Mouse (Mus musculus) midbrain, embryonic 16.5 days (tissue): Measurements from ENCODE around the gene Pgls. TPM values are rescaled to one million over a fixed set of nuclear protein-coding genes. Genes with fewer than 3 reads are reported as not detected.

ENCODE experiments used
- ATAC-seq: fragments of 200-750 bp; cut with Nextera tagmentation; 2 replicates; pipeline ENCODE4 v1.8.0; 2017; ENCODE audit warnings: moderate TSS enrichment
- H3K27ac ChIP-seq: fragments of 300-500 bp; sonication (generic); 2 replicates; pipeline ENCODE4 v1.5.1; 2014; ENCODE audit warnings: mild to moderate bottlenecking, low read length, mixed read lengths
- H3K27me3 ChIP-seq: fragments of 300-500 bp; sonication (generic); 2 replicates; pipeline ENCODE4 v1.6.1; 2014; ENCODE audit warnings: low read depth, low read length, mixed read lengths; ENCODE audit not compliant: control insufficient read depth, insufficient read depth
- H3K36me3 ChIP-seq: fragments of 300-500 bp; sonication (generic); 2 replicates; pipeline ENCODE4 v1.6.1; 2014; ENCODE audit warnings: mild to moderate bottlenecking, low read length, moderate library complexity, mixed read lengths; ENCODE audit not compliant: control insufficient read depth, insufficient read depth
- H3K4me1 ChIP-seq: fragments of 300-500 bp; sonication (generic); 2 replicates; pipeline ENCODE4 v1.6.1; 2014; ENCODE audit warnings: mild to moderate bottlenecking, low read length, mixed read lengths; ENCODE audit not compliant: control insufficient read depth, insufficient read depth
- H3K4me2 ChIP-seq: fragments of 300-500 bp; sonication (generic); 2 replicates; pipeline ENCODE4 v1.6.1; 2014; ENCODE audit warnings: mild to moderate bottlenecking, low read length, mixed read lengths
- H3K4me3 ChIP-seq: fragments of 300-500 bp; sonication (generic); 2 replicates; pipeline ENCODE4 v1.5.1; 2014; ENCODE audit warnings: low read depth, mild to moderate bottlenecking, low read length, moderate library complexity, mixed read lengths
- H3K9ac ChIP-seq: fragments of 300-500 bp; sonication (generic); 2 replicates; pipeline ENCODE4 v1.6.1; 2014; ENCODE audit warnings: low read depth, low read length, mixed read lengths
- H3K9me3 ChIP-seq: fragments of 300-500 bp; sonication (generic); replicated peaks from 2 replicates; pipeline ENCODE4 v1.6.1; 2014; ENCODE audit warnings: mild to moderate bottlenecking, low read length, mixed read lengths; ENCODE audit not compliant: control insufficient read depth, poor library complexity, severe bottlenecking
- WGBS: fragments of 180-500 bp; shearing (Covaris S2); extraction: QIAGEN DNeasy Blood & Tissue Kit; methylation state at CpG from one replicate; pipeline ENCODE4 v1.1.7; 2014; 5-methylcytosine and 5-hydroxymethylcytosine counted together
- polyA plus RNA-seq: library from polyadenylated mRNA; unstranded; fragments of >200 nt; fragmentation: Nextera tagmentation; extraction: Ambion mirVana; gene quantifications from 2 replicates; pipeline ENCODE4 v1.2.1, GENCODE M21; 2015

Gene Pgls
- polyA plus RNA-seq, 1 experiment from 2014 or later, result 237 TPM

DNA sequence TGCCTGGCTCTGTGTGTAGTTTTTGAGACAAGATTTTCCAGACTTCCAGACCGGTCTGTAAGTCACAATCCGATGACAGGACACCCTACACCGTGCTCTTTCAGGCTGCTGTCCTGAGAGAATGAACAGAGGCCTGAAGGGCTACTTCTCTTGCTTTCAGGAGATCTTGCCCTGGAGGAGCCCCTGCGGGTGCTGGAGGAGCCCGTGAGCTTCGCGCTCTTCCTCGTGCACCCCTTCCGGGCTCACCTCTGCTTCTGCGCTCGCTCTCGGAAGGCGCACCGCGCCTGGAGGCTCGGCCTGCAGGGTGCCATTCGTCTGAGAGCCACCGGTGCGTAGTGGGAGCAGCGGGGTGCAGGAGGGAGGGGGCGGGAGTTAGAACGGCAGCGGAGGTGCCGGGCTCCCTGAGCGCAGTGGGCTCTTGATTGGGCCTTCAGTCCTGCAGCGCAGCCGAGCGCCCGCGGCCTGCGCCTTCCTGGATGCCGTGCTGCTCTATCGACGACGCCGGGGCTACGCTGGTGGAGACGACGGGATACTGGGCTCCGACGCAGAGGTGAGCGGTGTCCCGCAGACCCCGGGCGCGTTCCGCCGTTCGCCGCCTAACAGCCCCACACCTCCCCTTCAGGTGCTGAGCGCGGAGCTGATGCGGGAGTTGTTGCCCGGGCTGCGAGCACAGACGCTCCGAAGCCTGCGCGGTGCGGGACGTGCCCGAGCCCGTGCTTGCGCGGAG lies 10.1 kb downstream of the Pgls start:
- peak; percentile 1; the same call in 1 of the 2 replicates for ATAC-seq
- peaks cover 38% of the 10 kb centered on the region for H3K27me3 ChIP-seq

DNA sequence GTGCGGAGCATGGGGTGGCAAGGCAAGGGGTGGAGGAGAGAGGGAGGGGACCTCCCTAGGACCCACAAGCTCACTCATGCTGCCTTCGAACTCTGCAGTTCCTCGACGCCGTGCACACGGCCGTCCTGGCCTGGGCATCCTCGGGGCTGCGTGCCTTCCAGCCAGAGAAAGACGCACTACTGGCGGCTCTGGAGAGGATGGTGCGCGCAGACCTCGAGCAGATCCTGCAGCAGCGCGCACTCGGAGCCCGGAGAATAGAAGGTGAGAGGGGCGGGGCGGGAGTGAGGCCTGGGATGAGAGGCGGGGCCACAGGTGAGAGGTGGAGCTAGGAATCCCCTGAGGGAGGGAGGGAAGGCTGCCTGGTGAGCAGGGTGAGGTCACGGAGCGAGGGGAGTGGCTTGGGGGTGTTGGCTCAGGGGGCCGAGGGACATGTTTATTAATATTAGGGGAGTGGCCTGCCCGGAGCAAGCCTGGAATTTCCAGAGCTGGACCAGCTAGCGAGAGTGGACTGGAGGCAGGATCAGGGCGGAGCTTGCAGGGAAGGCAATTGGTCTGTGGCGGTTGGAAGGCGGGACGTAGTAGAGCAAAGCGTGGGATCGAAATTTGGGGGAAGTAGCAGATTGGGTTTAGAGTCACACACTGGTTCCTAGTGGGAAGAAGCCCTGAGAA lies 10.8 kb downstream of the Pgls start:
- Histone ChIP-seq H3K4me1 (peaks cover 9% of the 10 kb centered on the region; the same call in 1 of the 2 replicates), H3K27ac (peak overlapping the region; percentile 17; the same call in 1 of the 2 replicates), H3K27me3 (peaks cover 38% of the 10 kb centered on the region), H3K4me2 (peak overlapping the region; percentile 52), H3K4me3 (peak overlapping the region; percentile 38), H3K9ac (peak overlapping the region; percentile 57), H3K9me3 (no peaks in the 10 kb centered on the region), H3K36me3 (no peaks in the 10 kb centered on the region)
- WGBS, result under 1% methylated on average over 32 of the region's 32 CpGs
- peak; percentile 76 for ATAC-seq

More for the DNA sequence above, 10.1 kb downstream of the Pgls start:
- Histone ChIP-seq H3K36me3 (no peaks in the 10 kb centered on the region), H3K9ac (peak overlapping the region; percentile 57), H3K9me3 (no peaks in the 10 kb centered on the region), H3K27ac (peak overlapping the region; percentile 17; the same call in 1 of the 2 replicates), H3K4me1 (peaks cover 9% of the 10 kb centered on the region; the same call in 1 of the 2 replicates), H3K4me3 (peak overlapping the region; percentile 38), H3K4me2 (peak overlapping the region; percentile 52)
- 3% methylated on average over 65 of the region's 65 CpGs for WGBS

DNA sequence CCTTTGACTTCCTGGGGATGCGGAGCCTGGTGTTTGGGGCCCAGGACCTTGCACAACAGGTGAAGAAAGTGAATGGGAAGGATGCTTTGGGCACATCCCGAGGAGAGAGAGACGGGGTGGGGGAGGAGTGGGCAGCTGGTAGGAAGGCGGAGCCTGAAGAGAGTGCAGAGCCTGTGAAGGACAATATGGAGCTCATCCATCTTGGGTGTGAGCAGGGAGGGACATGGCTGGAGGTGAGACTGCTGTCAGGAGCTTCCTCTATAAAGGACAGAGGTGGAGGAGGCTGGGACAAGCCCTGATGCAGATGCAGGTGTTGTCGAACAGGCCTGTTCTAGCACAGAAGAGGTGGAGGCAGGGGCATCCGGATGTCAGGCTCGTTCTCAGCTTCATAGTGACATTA lies 12.0 kb downstream of the Pgls start:
- H3K27me3 ChIP-seq, result peaks cover 38% of the 10 kb centered on the region
- H3K36me3 ChIP-seq, result no peaks in the 10 kb centered on the region
- H3K4me2 ChIP-seq, result no peak overlapping the region
- WGBS, result 53% methylated on average over 7 of the region's 7 CpGs
- no peak overlapping the region for H3K4me3 ChIP-seq
- no peak overlapping the region for H3K9ac ChIP-seq
- no peak for ATAC-seq
- H3K4me1 ChIP-seq, result peaks cover 9% of the 10 kb centered on the region; the same call in 1 of the 2 replicates
- no peak overlapping the region for H3K27ac ChIP-seq
- no peaks in the 10 kb centered on the region for H3K9me3 ChIP-seq

DNA sequence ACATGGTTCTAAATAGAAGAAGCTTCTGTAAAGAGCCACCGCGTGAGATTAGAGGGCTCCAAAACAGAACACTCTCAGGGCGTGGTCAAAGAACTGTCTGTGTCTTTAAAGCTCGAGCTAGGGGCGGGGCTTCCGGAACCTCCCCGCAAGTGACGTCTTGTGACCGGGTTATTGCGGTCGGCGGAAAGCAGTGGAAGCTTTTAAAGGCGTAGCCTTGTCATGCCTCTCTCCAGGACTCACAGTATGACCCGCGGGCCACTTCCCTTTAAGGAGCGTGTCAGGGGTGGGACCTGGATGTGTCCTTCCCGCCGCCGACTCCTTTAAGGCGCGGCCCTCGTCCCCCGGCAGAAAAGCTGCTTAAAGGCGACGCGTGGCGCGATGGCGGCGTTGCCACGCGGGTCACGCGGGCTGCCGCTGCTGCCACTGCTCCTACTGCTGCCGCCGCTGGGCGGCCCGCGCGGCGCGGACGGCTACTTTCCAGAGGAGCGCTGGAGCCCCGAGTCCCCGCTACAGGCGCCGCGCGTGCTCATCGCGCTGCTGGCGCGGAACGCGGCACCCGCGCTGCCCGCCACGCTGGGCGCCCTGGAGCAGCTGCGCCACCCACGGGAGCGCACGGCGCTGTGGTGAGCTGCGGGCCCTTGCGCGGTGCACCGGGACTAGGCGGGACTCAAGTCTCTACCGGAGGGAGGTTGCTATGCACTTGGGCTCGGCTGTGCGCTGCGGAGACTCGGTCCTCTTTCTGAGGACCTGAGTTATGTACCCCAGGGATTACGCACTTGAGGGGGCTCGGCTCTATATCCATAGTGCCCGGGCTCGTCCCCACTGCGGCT lies 19.1 kb downstream of the Pgls start, which contains the start of gene Colgalt1:
Gene Colgalt1, plus strand, starts transcription at position 177 of the 830 bp plus-strand sequence.
- Histone ChIP-seq H3K36me3 (peaks cover 9% of the 10 kb centered on the region; the same call in 1 of the 2 replicates), H3K27me3 (no peaks in the 10 kb centered on the region), H3K4me2 (peak within 1 kb of the TSS; percentile 75), H3K4me1 (peaks cover 9% of the 10 kb centered on the region), H3K9me3 (no peaks in the 10 kb centered on the region), H3K27ac (peak within 1 kb of the TSS; percentile 89), H3K9ac (peak within 1 kb of the TSS; percentile 89), H3K4me3 (peak within 1 kb of the TSS; percentile 83)
- peak; percentile 99 for ATAC-seq
- WGBS, result under 1% methylated on average over 68 of the region's 82 CpGs

DNA sequence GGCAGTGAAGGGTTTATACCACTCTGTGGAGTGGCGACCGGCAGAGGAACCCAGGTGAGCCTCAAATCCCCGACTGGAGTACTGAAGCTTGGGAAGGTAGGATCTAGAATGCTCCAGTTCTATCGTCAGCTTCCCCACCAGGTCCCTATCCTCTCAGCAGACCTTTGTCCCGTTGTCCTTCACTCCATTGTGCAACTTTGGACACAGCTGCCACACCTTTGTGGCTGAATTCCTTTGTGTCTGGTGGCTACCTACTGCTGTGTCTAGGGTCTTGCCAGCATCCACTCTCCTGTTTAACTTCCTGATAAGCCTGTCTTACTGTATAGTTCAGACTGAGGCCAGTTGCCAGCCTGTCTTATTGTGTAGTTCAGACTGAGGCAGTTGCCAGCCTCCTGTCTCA lies 20.2 kb downstream of the Pgls start:
- no peak for ATAC-seq

DNA sequence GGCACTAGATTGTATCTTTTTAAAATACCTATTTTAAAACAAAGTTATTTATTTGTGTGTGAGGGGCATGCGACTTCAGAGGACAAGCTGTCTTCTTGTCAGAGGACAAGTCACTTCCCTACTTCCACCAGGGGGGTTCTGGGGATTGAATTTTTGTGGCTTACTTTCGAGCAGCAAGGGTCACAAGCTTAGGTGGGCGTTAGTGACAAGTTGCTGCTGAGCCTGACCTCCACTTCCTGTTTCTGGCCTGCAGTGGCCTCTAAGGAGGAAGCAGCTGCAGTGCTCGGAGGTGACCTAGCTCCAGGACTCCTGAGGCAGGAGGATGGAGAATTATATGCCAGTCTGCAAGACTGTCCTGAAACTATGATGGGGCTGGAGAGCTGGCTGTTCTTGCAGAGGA lies 21.4 kb downstream of the Pgls start:
- Histone ChIP-seq H3K27ac (no peak overlapping the region), H3K36me3 (peaks cover 23% of the 10 kb centered on the region), H3K9me3 (no peaks in the 10 kb centered on the region), H3K4me2 (no peak overlapping the region), H3K9ac (no peak overlapping the region), H3K4me1 (peaks cover 9% of the 10 kb centered on the region), H3K4me3 (no peak overlapping the region), H3K27me3 (no peaks in the 10 kb centered on the region)
- ATAC-seq, result no peak
- 74% methylated on average over 4 of the region's 4 CpGs for WGBS

More for the DNA sequence above, 20.2 kb downstream of the Pgls start:
- H3K9me3 ChIP-seq, result no peaks in the 10 kb centered on the region
- H3K4me2 ChIP-seq, result peak overlapping the region; percentile 75
- peaks cover 11% of the 10 kb centered on the region for H3K36me3 ChIP-seq
- peaks cover 9% of the 10 kb centered on the region for H3K4me1 ChIP-seq
- 33% methylated on average over 5 of the region's 5 CpGs for WGBS
- H3K9ac ChIP-seq, result peak overlapping the region; percentile 89
- H3K27me3 ChIP-seq, result no peaks in the 10 kb centered on the region
- H3K27ac ChIP-seq, result no peak overlapping the region
- H3K4me3 ChIP-seq, result peak overlapping the region; percentile 83

DNA sequence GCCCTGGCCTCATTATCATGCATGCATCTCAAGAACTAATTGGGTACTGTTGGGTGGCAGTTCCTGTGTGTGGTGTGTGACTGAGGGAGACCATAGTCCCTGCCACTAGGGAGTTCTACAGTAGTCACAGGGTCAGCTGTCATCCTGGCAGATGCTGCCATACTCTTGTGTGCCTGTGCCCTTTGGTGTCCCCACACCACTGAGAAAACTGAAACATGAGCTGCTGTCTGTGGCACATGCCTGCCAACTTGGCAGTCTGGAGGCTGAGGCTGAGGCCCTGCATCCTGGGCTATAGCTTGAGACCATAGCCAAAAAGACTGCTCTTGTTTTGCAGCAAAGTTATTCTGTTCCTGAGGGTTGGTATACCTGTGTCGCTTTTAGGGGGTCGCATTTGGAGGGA lies 27.8 kb downstream of the Pgls start:
- Histone ChIP-seq H3K4me1 (no peaks in the 10 kb centered on the region), H3K27me3 (no peaks in the 10 kb centered on the region), H3K36me3 (peaks cover 67% of the 10 kb centered on the region), H3K9ac (no peak overlapping the region), H3K27ac (no peak overlapping the region), H3K4me3 (no peak overlapping the region), H3K4me2 (no peak overlapping the region), H3K9me3 (no peaks in the 10 kb centered on the region)
- 97% methylated on average over 2 of the region's 2 CpGs for WGBS
- no peak for ATAC-seq

DNA sequence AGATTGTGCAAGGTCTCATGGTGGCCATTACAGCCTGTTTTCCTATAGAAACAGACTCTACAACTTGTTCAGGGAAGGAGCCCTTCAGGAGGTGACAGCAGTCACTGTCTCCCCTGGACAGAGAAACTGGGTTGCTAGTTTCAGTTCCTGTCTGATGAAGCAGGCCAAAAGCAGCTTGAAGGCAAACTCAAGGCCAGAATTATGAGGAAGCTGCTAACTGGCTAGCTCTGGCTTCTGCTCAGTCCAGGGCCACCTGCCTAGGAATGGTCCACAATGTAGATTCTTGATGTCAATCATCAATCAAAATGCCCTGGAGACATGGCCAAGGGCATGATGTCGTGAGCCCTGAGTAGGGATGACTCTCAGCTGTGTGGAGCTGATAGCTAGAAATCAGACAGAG lies 33.1 kb downstream of the Pgls start:
- no peak for ATAC-seq
- Histone ChIP-seq H3K4me3 (no peak overlapping the region), H3K4me2 (no peak overlapping the region), H3K27ac (no peak overlapping the region), H3K4me1 (peaks cover 13% of the 10 kb centered on the region), H3K36me3 (peaks cover 33% of the 10 kb centered on the region), H3K9me3 (no peaks in the 10 kb centered on the region), H3K27me3 (no peaks in the 10 kb centered on the region; the same call in 1 of the 2 replicates), H3K9ac (no peak overlapping the region)
- 76% methylated on average over 1 of the region's 1 CpGs for WGBS
